Mouse (Mus musculus) forebrain, embryonic 13.5 days (tissue): ENCODE measurements at regions not wholly inside any gene's neighbourhood (a gene's known extent, or its start where the extent isn't known, plus 50 kb on each side); places are given as distances from the start of the nearest gene placed in this dataset.

Experiments
- ATAC-seq: fragments of 200-750 bp; cut with Nextera tagmentation; 2 replicates; pipeline ENCODE4 v1.8.0; 2017
- H3K27ac ChIP-seq: fragments of 300-500 bp; sonication (generic); 2 replicates; pipeline ENCODE4 v1.5.1; 2015; ENCODE audit warnings: inconsistent platforms, mild to moderate bottlenecking, moderate library complexity
- H3K27me3 ChIP-seq: fragments of 300-500 bp; sonication (generic); 2 replicates; pipeline ENCODE4 v1.6.1; 2015; ENCODE audit warnings: mild to moderate bottlenecking, inconsistent platforms
- H3K36me3 ChIP-seq: fragments of 300-500 bp; sonication (generic); 2 replicates; pipeline ENCODE4 v1.6.1; 2015; ENCODE audit warnings: mild to moderate bottlenecking, inconsistent platforms; ENCODE audit not compliant: poor library complexity, severe bottlenecking
- H3K4me1 ChIP-seq: fragments of 300-500 bp; sonication (generic); 2 replicates; pipeline ENCODE4 v1.6.1; 2015; ENCODE audit warnings: inconsistent platforms
- H3K4me2 ChIP-seq: fragments of 300-500 bp; sonication (generic); 2 replicates; pipeline ENCODE4 v1.6.1; 2015; ENCODE audit warnings: inconsistent platforms, mild to moderate bottlenecking, moderate library complexity
- H3K4me3 ChIP-seq: fragments of 300-500 bp; sonication (generic); 2 replicates; pipeline ENCODE4 v1.5.1; 2015; ENCODE audit warnings: mild to moderate bottlenecking, inconsistent platforms
- H3K9ac ChIP-seq: fragments of 300-500 bp; sonication (generic); 2 replicates; pipeline ENCODE4 v1.6.1; 2015; ENCODE audit warnings: mild to moderate bottlenecking, inconsistent platforms
- H3K9me3 ChIP-seq: fragments of 300-500 bp; sonication (generic); replicated peaks from 2 replicates; pipeline ENCODE4 v1.6.1; 2016; ENCODE audit warnings: inconsistent platforms
- WGBS: fragments of 180-500 bp; shearing (Covaris S2); methylation state at CpG from one replicate; pipeline ENCODE4 v1.1.7; 2015; 5-methylcytosine and 5-hydroxymethylcytosine counted together

GRCm38 (mm10) chr8:46931267-46931666 is 55.4 kb upstream of the Enpp6 start:
- no peaks in the 10 kb centered on the region for H3K36me3 ChIP-seq
- no peak overlapping the region for H3K4me3 ChIP-seq
- no peak for ATAC-seq
- 94% methylated on average over 6 of the region's 6 CpGs for WGBS
- no peaks in the 10 kb centered on the region for H3K9me3 ChIP-seq
- H3K4me2 ChIP-seq, result no peak overlapping the region
- H3K27me3 ChIP-seq, result no peaks in the 10 kb centered on the region
- H3K4me1 ChIP-seq, result no peaks in the 10 kb centered on the region
- H3K9ac ChIP-seq, result no peak overlapping the region
- no peak overlapping the region for H3K27ac ChIP-seq

GRCm38 (mm10) chr8:46933256-46933655 is 53.4 kb upstream of the Enpp6 start:
- Histone ChIP-seq H3K9me3 (no peaks in the 10 kb centered on the region), H3K4me2 (no peak overlapping the region), H3K4me3 (no peak overlapping the region), H3K27me3 (no peaks in the 10 kb centered on the region), H3K36me3 (no peaks in the 10 kb centered on the region), H3K9ac (no peak overlapping the region), H3K4me1 (no peaks in the 10 kb centered on the region), H3K27ac (no peak overlapping the region)
- no peak for ATAC-seq

DNA sequence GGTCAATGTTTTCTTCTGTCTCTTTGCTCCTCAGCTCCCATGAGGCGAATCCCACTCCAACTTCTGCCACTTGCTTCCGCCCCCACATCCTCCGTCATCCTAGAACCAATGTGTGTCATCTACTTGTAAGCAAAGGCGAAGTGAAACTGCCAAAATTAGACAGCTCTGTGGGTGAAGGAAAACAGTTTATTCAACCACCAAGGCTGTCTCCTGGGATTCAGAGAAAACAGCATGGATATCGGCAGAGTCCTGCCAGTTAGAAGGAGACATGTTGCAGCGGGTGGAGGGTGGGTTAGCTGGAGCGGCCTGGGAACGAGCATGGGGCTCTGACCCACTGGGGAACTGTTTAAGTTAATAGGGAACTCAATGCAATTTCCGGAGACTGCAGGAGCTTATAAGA is 52.4 kb upstream of the Enpp6 start:
- H3K27ac ChIP-seq, result no peak overlapping the region
- H3K4me3 ChIP-seq, result no peak overlapping the region
- ATAC-seq, result no peak
- no peaks in the 10 kb centered on the region for H3K27me3 ChIP-seq
- H3K9ac ChIP-seq, result no peak overlapping the region
- no peaks in the 10 kb centered on the region for H3K9me3 ChIP-seq
- WGBS, result 90% methylated on average over 9 of the region's 9 CpGs
- H3K4me2 ChIP-seq, result no peak overlapping the region
- H3K36me3 ChIP-seq, result no peaks in the 10 kb centered on the region
- no peaks in the 10 kb centered on the region for H3K4me1 ChIP-seq

GRCm38 (mm10) chr8:46934898-46935297 is 51.8 kb upstream of the Enpp6 start:
- Histone ChIP-seq H3K27ac (no peak overlapping the region), H3K36me3 (no peaks in the 10 kb centered on the region), H3K27me3 (no peaks in the 10 kb centered on the region), H3K9me3 (no peaks in the 10 kb centered on the region), H3K4me3 (no peak overlapping the region), H3K4me1 (no peaks in the 10 kb centered on the region), H3K9ac (no peak overlapping the region), H3K4me2 (no peak overlapping the region)
- 23% methylated on average over 9 of the region's 9 CpGs for WGBS
- peak; percentile 67; the same call in 1 of the 2 replicates for ATAC-seq

DNA sequence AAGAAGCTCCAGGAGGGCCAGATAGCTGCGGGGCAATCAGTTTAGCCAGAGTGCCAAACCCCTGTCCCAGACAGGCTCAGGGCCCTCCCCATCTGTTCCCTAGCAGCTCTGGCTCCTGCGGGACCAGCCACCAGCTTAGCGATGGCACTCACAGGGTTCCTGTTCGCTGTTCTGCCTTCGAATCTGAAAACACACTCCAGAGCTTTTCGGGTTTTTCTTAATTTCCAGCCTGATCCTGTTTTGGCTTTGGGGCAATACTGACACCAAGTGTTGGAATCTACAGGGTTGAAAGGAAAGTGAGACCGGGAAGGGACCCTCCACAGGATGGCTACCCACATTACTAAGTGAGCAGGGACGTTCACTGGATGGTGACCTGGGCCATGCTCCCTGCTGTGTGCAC is 50.6 kb upstream of the Enpp6 start:
- H3K36me3 ChIP-seq, result no peaks in the 10 kb centered on the region
- 33% methylated on average over 8 of the region's 8 CpGs for WGBS
- H3K9ac ChIP-seq, result no peak overlapping the region; the same call in 1 of the 2 replicates
- no peaks in the 10 kb centered on the region for H3K4me1 ChIP-seq
- H3K27me3 ChIP-seq, result no peaks in the 10 kb centered on the region
- no peak overlapping the region for H3K27ac ChIP-seq
- ATAC-seq, result no peak
- H3K9me3 ChIP-seq, result peaks cover 7% of the 10 kb centered on the region; the same call in 1 of the 2 replicates
- no peak overlapping the region for H3K4me3 ChIP-seq
- no peak overlapping the region for H3K4me2 ChIP-seq
